ENCODE assay signal across 7 mouse cellular contexts in genomic region chr13:3515351-3515750, GRCm38 (mm10). TPM values are rescaled to one million over a fixed set of nuclear protein-coding genes. Genes with fewer than 3 reads are reported as not detected.
DNase-seq lines count a peak whose midpoint lies in the region; ATAC-seq and TF ChIP-seq lines count a peak whose summit lies in the region.
"Not testable (repeated sequence)": the region's sequence is repeated elsewhere in the genome, so short reads cannot be mapped to it uniquely, and the experiment has no call there.

No protein-coding gene starts in this region.

- peak; percentile 37; the same call in 1 of the 2 replicates for ATAC-seq in common myeloid progenitor, adult 5-6 weeks (replicated peaks; ENCODE audit: low read depth, poor library complexity, severe bottlenecking)
- ATAC-seq in heart, postnatal 0 days (ENCODE audit: insufficient read depth, low read depth) = not testable (repeated sequence)

- 69% methylated on average over 6 of the region's 6 CpGs for WGBS in heart, postnatal 0 days

- not testable (repeated sequence) for TF ChIP-seq EP300 in heart, postnatal 0 days (IDR thresholded peaks at IDR 0.05; ENCODE audit: low read depth)

- H3K4me2 ChIP-seq in heart, postnatal 0 days (ENCODE audit: low read depth, low read length) = not testable (repeated sequence)

- H3K9me3 ChIP-seq in ES-E14 (ENCODE audit: control insufficient read depth, insufficient read depth, low read depth, low read length); heart, postnatal 0 days (replicated peaks; ENCODE audit: control insufficient read depth, low read length): not testable (repeated sequence)

- H3K36me3 ChIP-seq in ES-E14 (ENCODE audit: control insufficient read depth, insufficient read depth, low read length, poor library complexity, severe bottlenecking); heart, postnatal 0 days (replicated peaks; ENCODE audit: control insufficient read depth, insufficient read depth, low read length); splenic B cell, adult 2 months (ENCODE audit: control insufficient read depth, insufficient read depth, low read length, poor library complexity, severe bottlenecking): not testable (repeated sequence)

- peak; percentile 33 for TF ChIP-seq CTCF in heart, postnatal 0 days (IDR thresholded peaks at IDR 0.05; ENCODE audit: low read depth)
- peak; percentile 32 for TF ChIP-seq CTCF in layer of hippocampus, adult 2 months (conservative IDR thresholded peaks at IDR 0.05)

- peak; percentile 61 for DNase-seq in A20 (ENCODE audit: low read depth, low spot score)
- not testable (repeated sequence) for DNase-seq in ES-E14 (ENCODE audit: low read depth, low spot score); heart, postnatal 0 days (ENCODE audit: low spot score); layer of hippocampus, adult 2 months (ENCODE audit: low spot score in 2 of 2)
- DNase-seq in lung, postnatal 36 days = peak; percentile 23
- DNase-seq in splenic B cell, adult 2 months (ENCODE audit: low read depth, low spot score) = peak; percentile 40

- in situ Hi-C loops in ES-E14 (cut with MboI; ENCODE audit: low sequenced_read_pairs in 2 of 2, unreplicated experiment in 2 of 2) = not testable (repeated sequence)

- not testable (repeated sequence) for H3K4me1 ChIP-seq in ES-E14 (ENCODE audit: control insufficient read depth in 2 of 2, insufficient read depth in 2 of 2, low read length in 2 of 2, poor library complexity in 1 of 2); heart, postnatal 0 days (ENCODE audit: control insufficient read depth, insufficient read depth)

- H3K9ac ChIP-seq in ES-E14 (ENCODE audit: insufficient read depth, low read depth, low read length, poor library complexity, severe bottlenecking); heart, postnatal 0 days (replicated peaks; ENCODE audit: low read depth, low read length): not testable (repeated sequence)

- not testable (repeated sequence) for H3K27me3 ChIP-seq in heart, postnatal 0 days (ENCODE audit: control insufficient read depth, insufficient read depth, low read length); splenic B cell, adult 2 months (ENCODE audit: control insufficient read depth, insufficient read depth, low read length, poor library complexity, severe bottlenecking)

- H3K4me3 ChIP-seq in ES-E14 (ENCODE audit: insufficient read depth in 1 of 2, low read depth in 1 of 2, low read length in 2 of 2, poor library complexity in 1 of 2, severe bottlenecking in 1 of 2); heart, postnatal 0 days (ENCODE audit: low read depth, low read length); layer of hippocampus, adult 2 months: not testable (repeated sequence)

- not testable (repeated sequence) for H3K27ac ChIP-seq in ES-E14 (ENCODE audit: insufficient read depth, low read depth, low read length, poor library complexity, severe bottlenecking); heart, postnatal 0 days (ENCODE audit: low read depth); layer of hippocampus, adult 2 months

TF ChIP-seq in ES-E14, 5 proteins besides CTCF, POLR2A, EP300 and RAD21:
- peak; percentile 19; the same call in 1 of the 2 replicates for TF ChIP-seq ZC3H11A (IDR thresholded peaks at IDR 0.05; ENCODE audit: borderline replicate concordance, low read depth, low read length)
TF ChIP-seq in ES-E14: peak in this region for 1; not testable (repeated sequence) for 4.

RNA-seq across cellular contexts. Expression of gene Gdi2, which starts 22.5 kb away (rescaled TPM):
- 210 and 359 TPM in 2 replicates for total RNA-seq in ES-E14 (2012; rRNA removed)
- 466 and 530 TPM in 2 replicates for total RNA-seq in common myeloid progenitor, adult 5-6 weeks (2017)
- 152 and 170 TPM in 2 replicates for total RNA-seq in heart, postnatal 0 days (2014; rRNA removed; ENCODE audit: low replicate concordance)
- 268 and 285 TPM in 2 replicates for polyA plus RNA-seq in heart, postnatal 0 days (2015; fragmentation: Nextera tagmentation; extraction: Ambion mirVana)
- total RNA-seq in layer of hippocampus, adult 2 months (2021) = 100 to 1,000 TPM; 277 to 290 TPM
